Comparison of ENCODE assay signal across 8 mouse cellular contexts in genomic region chr5:144964465-144964864, GRCm38 (mm10). TPM values are rescaled to one million over a fixed set of nuclear protein-coding genes. Genes with fewer than 3 reads are reported as not detected.
DNase-seq lines count a peak whose midpoint lies in the region; ATAC-seq and TF ChIP-seq lines count a peak whose summit lies in the region.

No protein-coding gene starts in this region.

- no peaks in the 10 kb centered on the region for H3K36me3 ChIP-seq in embryonic facial prominence, embryonic 13.5 days
- H3K36me3 ChIP-seq in hindbrain, postnatal 0 days (ENCODE audit: insufficient read depth, low read length): no peaks in the 10 kb centered on the region
- no peaks in the 10 kb centered on the region for H3K36me3 ChIP-seq in myocyte (ENCODE audit: control insufficient read depth, insufficient read depth)

- peaks cover 44% of the 10 kb centered on the region for H3K4me1 ChIP-seq in embryonic facial prominence, embryonic 13.5 days
- peaks cover 11% of the 10 kb centered on the region; the same call in 1 of the 2 replicates for H3K4me1 ChIP-seq in hindbrain, postnatal 0 days (ENCODE audit: insufficient read depth, low read length)

- H3K4me2 ChIP-seq in embryonic facial prominence, embryonic 13.5 days: peak overlapping the region; percentile 70
- H3K4me2 ChIP-seq in hindbrain, postnatal 0 days (ENCODE audit: low read depth, low read length): peak overlapping the region; percentile 81
- peak overlapping the region; percentile 77 for H3K4me2 ChIP-seq in myocyte (ENCODE audit: low read depth)

- H3ac ChIP-seq in myocyte (ENCODE audit: control insufficient read depth, insufficient read length): no peak overlapping the region

- H3K9me3 ChIP-seq in embryonic facial prominence, embryonic 13.5 days: no peaks in the 10 kb centered on the region
- H3K9me3 ChIP-seq in hindbrain, postnatal 0 days (ENCODE audit: low read length): no peaks in the 10 kb centered on the region

- no peak for TF ChIP-seq CTCF in layer of hippocampus, adult 2 months (conservative IDR thresholded peaks at IDR 0.05)
- no peak for TF ChIP-seq CTCF in hindbrain, postnatal 0 days (IDR thresholded peaks at IDR 0.05; ENCODE audit: low read depth)

- H3K4me3 ChIP-seq in layer of hippocampus, adult 2 months: peak overlapping the region; percentile 66; the same call in 1 of the 2 replicates
- H3K4me3 ChIP-seq in embryonic facial prominence, embryonic 13.5 days: peak overlapping the region; percentile 87
- peak overlapping the region; percentile 95 for H3K4me3 ChIP-seq in hindbrain, postnatal 0 days (ENCODE audit: low read length)
- H3K4me3 ChIP-seq in myocyte: peak overlapping the region; percentile 30

- ATAC-seq in embryonic facial prominence, embryonic 13.5 days (ENCODE audit: insufficient number of reproducible peaks, insufficient read depth, low FRiP score, low TSS enrichment, low read depth): peak; percentile 15; the same call in 1 of the 2 replicates
- ATAC-seq in hindbrain, postnatal 0 days: peak; percentile 38

- no peak overlapping the region for H3K9ac ChIP-seq in embryonic facial prominence, embryonic 13.5 days
- H3K9ac ChIP-seq in hindbrain, postnatal 0 days (replicated peaks; ENCODE audit: low read length): 0 out of 2 replicates have a peak overlapping the region, but pooled peaks have one; percentile 99

- H3K27me3 ChIP-seq in embryonic facial prominence, embryonic 13.5 days: 0 out of 2 replicates have a peak, but pooled peaks cover 6% of the 10 kb centered on the region
- H3K27me3 ChIP-seq in hindbrain, postnatal 0 days (ENCODE audit: insufficient read depth, low read length): no peaks in the 10 kb centered on the region
- no peaks in the 10 kb centered on the region for H3K27me3 ChIP-seq in myocyte (ENCODE audit: control insufficient read depth, insufficient read depth, insufficient read length)

- peak overlapping the region; percentile 69; the same call in 1 of the 2 replicates for H3K27ac ChIP-seq in layer of hippocampus, adult 2 months
- peak overlapping the region; percentile 91 for H3K27ac ChIP-seq in embryonic facial prominence, embryonic 13.5 days
- H3K27ac ChIP-seq in hindbrain, postnatal 0 days: peak overlapping the region; percentile 89; the same call in 1 of the 2 replicates

- no peak for DNase-seq in layer of hippocampus, adult 2 months (ENCODE audit: low spot score in 2 of 2)
- DNase-seq in layer of hippocampus, adult 9-11 months: no peak
- DNase-seq in hindbrain, postnatal 0 days (ENCODE audit: low spot score): no peak
- DNase-seq in c-Kit-positive CD71-positive TER-119-positive erythroid progenitor cells, embryonic 14.5 days (ENCODE audit: low spot score): no peak
- no peak for DNase-seq in adrenal gland, adult 8-10 months
- no peak for DNase-seq in retina, embryonic 14.5 days (ENCODE audit: low spot score)

- H3K79me2 ChIP-seq in myocyte (ENCODE audit: control insufficient read depth, insufficient read depth): peaks cover 49% of the 10 kb centered on the region

- 25% methylated on average over 8 of the region's 8 CpGs for WGBS in embryonic facial prominence, embryonic 13.5 days
- WGBS in hindbrain, postnatal 0 days: 35% methylated on average over 8 of the region's 8 CpGs

- no peak for TF ChIP-seq POLR2A in myocyte (IDR thresholded peaks at IDR 0.05; ENCODE audit: insufficient read length, low read depth)

TF ChIP-seq in myocyte, 11 proteins besides CTCF, POLR2A, EP300 and RAD21:
- TF ChIP-seq SRF (IDR thresholded peaks at IDR 0.05; ENCODE audit: control insufficient read depth, insufficient read length, low read depth) (no peak), MYOD1 (IDR thresholded peaks at IDR 0.05; ENCODE audit: control insufficient read depth in 1 of 3, insufficient read length in 2 of 3, low read depth in 2 of 3) (no peak), MYOG (IDR thresholded peaks at IDR 0.05; ENCODE audit: control insufficient read depth in 1 of 3, insufficient read depth in 1 of 3, insufficient read length in 2 of 3, low read depth in 2 of 3) (no peak), USF1 (IDR thresholded peaks at IDR 0.05; ENCODE audit: low read depth) (no peak), MAX (IDR thresholded peaks at IDR 0.05; ENCODE audit: low read depth) (no peak), TCF3 (IDR thresholded peaks at IDR 0.05; ENCODE audit: insufficient read length, low read depth) (no peak), E2F4 (IDR thresholded peaks at IDR 0.05; ENCODE audit: insufficient read depth) (no peak), CEBPB (IDR thresholded peaks at IDR 0.05; ENCODE audit: insufficient read depth, poor library complexity, severe bottlenecking) (no peak), TCF12 (IDR thresholded peaks at IDR 0.05; ENCODE audit: insufficient read depth, poor library complexity, severe bottlenecking) (no peak), REST (IDR thresholded peaks at IDR 0.05; ENCODE audit: insufficient read depth, insufficient read length) (no peak), POLR2AphosphoS2 (IDR thresholded peaks at IDR 0.05; ENCODE audit: insufficient read length, low read depth) (no peak)

RNA-seq across cellular contexts. Expression of gene Smurf1, which starts 1.2 kb away (rescaled TPM):
- 10 to 100 TPM; 29.2 to 30.5 TPM for total RNA-seq in layer of hippocampus, adult 2 months (2021)
- 15.4 and 18.0 TPM in 2 replicates for polyA plus RNA-seq in embryonic facial prominence, embryonic 13.5 days (2015; fragmentation: Nextera tagmentation; extraction: Ambion mirVana)
- total RNA-seq in hindbrain, postnatal 0 days (2014; rRNA removed): 57.9 and 58.1 TPM in 2 replicates
- polyA plus RNA-seq in hindbrain, postnatal 0 days (2015; fragmentation: Nextera tagmentation; extraction: Ambion mirVana): 19.5 and 22.6 TPM in 2 replicates
- 32.9 TPM for polyA plus RNA-seq in myocyte (2012; fragmentation: generic; extraction: Trizol)
- total RNA-seq in adrenal gland, adult 8-10 months (2022): 10 to 100 TPM; 20.3 to 25.8 (median 22.7) TPM

Comparison
In these comparisons a context has a peak if more than half of its experiments do, and no peak if none do; other contexts are left out.
1. H3K4me3 ChIP-seq: peak in every context shown above with its lines; median percentile 95 in hindbrain, postnatal 0 days; 87 in embryonic facial prominence, embryonic 13.5 days; 66 in layer of hippocampus, adult 2 months; 30 in myocyte.